Mouse (Mus musculus) right cerebral cortex, postnatal 36 days (tissue): Measurements from ENCODE around the gene Camta1.

Source experiments
- DNase-seq, 2 experiments: peaks; one replicate each; pipeline ENCODE4 v3.0.0; 2022; ENCODE audit warnings: low spot score in 2 of 2, mixed read lengths in 1 of 2

Camta1 gene

GRCm38 (mm10) chr4:151779962-151780459, 81.7 kb downstream of the Camta1 start:
- no peak for DNase-seq

- DNase-seq: no peak
Observed at GRCm38 (mm10) chr4:151778511-151778910, 83.2 kb downstream of the Camta1 start.

- no peak for DNase-seq
Observed at GRCm38 (mm10) chr4:151777451-151777850, 84.2 kb downstream of the Camta1 start.

- DNase-seq: no peak
Observed at GRCm38 (mm10) chr4:151775441-151775840, 86.2 kb downstream of the Camta1 start.

GRCm38 (mm10) chr4:151773651-151774050, 88.0 kb downstream of the Camta1 start:
- no peak for DNase-seq

- no peak for DNase-seq
Observed at GRCm38 (mm10) chr4:151773007-151773406, 88.7 kb downstream of the Camta1 start.

GRCm38 (mm10) chr4:151770697-151771096, 91.0 kb downstream of the Camta1 start:
- DNase-seq: no peak

- DNase-seq: no peak
Observed at GRCm38 (mm10) chr4:151767786-151768185, 93.9 kb downstream of the Camta1 start.

GRCm38 (mm10) chr4:151767361-151767760, 94.3 kb downstream of the Camta1 start:
- DNase-seq: no peak

- DNase-seq: peak; percentile 34 to 39
Observed at GRCm38 (mm10) chr4:151765376-151765775, 96.3 kb downstream of the Camta1 start.

- DNase-seq: no peak
Observed at GRCm38 (mm10) chr4:151763928-151764327, 97.7 kb downstream of the Camta1 start.

- no peak for DNase-seq
Observed at GRCm38 (mm10) chr4:151759095-151759494, 102.6 kb downstream of the Camta1 start.

- DNase-seq: no peak
Observed at GRCm38 (mm10) chr4:151758337-151758736, 103.3 kb downstream of the Camta1 start.

GRCm38 (mm10) chr4:151757261-151757660, 104.4 kb downstream of the Camta1 start:
- DNase-seq: no peak

GRCm38 (mm10) chr4:151756400-151756799, 105.3 kb downstream of the Camta1 start:
- no peak for DNase-seq

GRCm38 (mm10) chr4:151753231-151753630, 108.4 kb downstream of the Camta1 start:
- DNase-seq: no peak

GRCm38 (mm10) chr4:151752551-151752950, 109.1 kb downstream of the Camta1 start:
- no peak for DNase-seq

GRCm38 (mm10) chr4:151751270-151751945, 110.3 kb downstream of the Camta1 start:
- peak in 1 of 2 experiments; percentile 54 for DNase-seq

- no peak for DNase-seq
Observed at GRCm38 (mm10) chr4:151747723-151748122, 114.0 kb downstream of the Camta1 start.

GRCm38 (mm10) chr4:151746002-151746606, 115.6 kb downstream of the Camta1 start:
- no peak for DNase-seq

- DNase-seq: no peak
Observed at GRCm38 (mm10) chr4:151741249-151742137, 120.2 kb downstream of the Camta1 start.

GRCm38 (mm10) chr4:151739348-151739956, 122.2 kb downstream of the Camta1 start:
- no peak for DNase-seq
